In genomic region chr19:60939954-60940379, GRCm38 (mm10) we compare ENCODE assay signal across 9 mouse cellular contexts. TPM values are rescaled to one million over a fixed set of nuclear protein-coding genes. Genes with fewer than 3 reads are reported as not detected.
DNase-seq lines count a peak whose midpoint lies in the region; ATAC-seq and TF ChIP-seq lines count a peak whose summit lies in the region.
"Had no signal": no experiment of that assay in that cellular context is flagged by ENCODE, and none has a peak within 500 bp of the region (broad histone marks: within the 10 kb centered on the region; RNA-seq: fewer than 3 reads in every experiment).

No protein-coding gene starts in this region.

- no peak for TF ChIP-seq CTCF in forebrain, postnatal 0 days (IDR thresholded peaks at IDR 0.05; ENCODE audit: low read depth)

- WGBS in forebrain, postnatal 0 days, result 75% methylated on average over 1 of the region's 1 CpGs
- 83% methylated on average over 1 of the region's 1 CpGs for WGBS in forebrain, embryonic 13.5 days
- WGBS in kidney, embryonic 16.5 days, result 52% methylated on average over 1 of the region's 1 CpGs
- 79% methylated on average over 1 of the region's 1 CpGs for WGBS in neural tube, embryonic 15.5 days
- WGBS in midbrain, embryonic 13.5 days, result 71% methylated on average over 1 of the region's 1 CpGs

- H3K9ac ChIP-seq in forebrain, postnatal 0 days, result no peak overlapping the region
- H3K9ac ChIP-seq in forebrain, embryonic 13.5 days, result no peak overlapping the region
- no peak overlapping the region for H3K9ac ChIP-seq in kidney, embryonic 16.5 days (replicated peaks; ENCODE audit: low read length)
- H3K9ac ChIP-seq in neural tube, embryonic 15.5 days (replicated peaks), result no peak overlapping the region
- no peak overlapping the region for H3K9ac ChIP-seq in midbrain, embryonic 13.5 days (replicated peaks)
- H3K9ac ChIP-seq: neural tube, embryonic 13.5 days had no signal

- H3K9me3 ChIP-seq in forebrain, postnatal 0 days (ENCODE audit: low read length), result no peaks in the 10 kb centered on the region
- H3K9me3 ChIP-seq in forebrain, embryonic 13.5 days (replicated peaks), result no peaks in the 10 kb centered on the region
- H3K9me3 ChIP-seq in kidney, embryonic 16.5 days (ENCODE audit: low read length), result no peaks in the 10 kb centered on the region
- H3K9me3 ChIP-seq in neural tube, embryonic 15.5 days (replicated peaks), result no peaks in the 10 kb centered on the region
- H3K9me3 ChIP-seq in midbrain, embryonic 13.5 days, result no peaks in the 10 kb centered on the region
- H3K9me3 ChIP-seq: neural tube, embryonic 13.5 days had no signal

- ATAC-seq in forebrain, postnatal 0 days, result peak; percentile 14; the same call in 1 of the 2 replicates
- ATAC-seq in forebrain, embryonic 13.5 days, result no peak
- peak; percentile 98 for ATAC-seq in common myeloid progenitor, adult 5-6 weeks (replicated peaks; ENCODE audit: low read depth, poor library complexity, severe bottlenecking)
- 0 out of 2 replicates have a peak, but pooled peaks have one; percentile 35 for ATAC-seq in kidney, embryonic 16.5 days (ENCODE audit: low FRiP score, low TSS enrichment)
- no peak for ATAC-seq in neural tube, embryonic 15.5 days (ENCODE audit: low FRiP score)
- no peak for ATAC-seq in midbrain, embryonic 13.5 days

- no peak overlapping the region for H3K4me3 ChIP-seq in forebrain, postnatal 0 days (ENCODE audit: low read depth, low read length)
- H3K4me3 ChIP-seq in forebrain, embryonic 13.5 days, result no peak overlapping the region
- no peak overlapping the region for H3K4me3 ChIP-seq in kidney, embryonic 16.5 days (ENCODE audit: low read length)
- H3K4me3 ChIP-seq in neural tube, embryonic 15.5 days (replicated peaks), result no peak overlapping the region
- no peak overlapping the region for H3K4me3 ChIP-seq in midbrain, embryonic 13.5 days (replicated peaks)
- H3K4me3 ChIP-seq: neural tube, embryonic 13.5 days had no signal

- no peak for DNase-seq in forebrain, postnatal 0 days
- DNase-seq in 3T3-L1 (ENCODE audit: low read depth, low spot score), result peak; percentile 83
- peak; percentile 49 for DNase-seq in telencephalon, adult 2 months (ENCODE audit: low read depth, low spot score)

- H3K36me3 ChIP-seq in forebrain, postnatal 0 days (ENCODE audit: insufficient read depth), result no peaks in the 10 kb centered on the region
- H3K36me3 ChIP-seq in forebrain, embryonic 13.5 days (ENCODE audit: poor library complexity, severe bottlenecking), result no peaks in the 10 kb centered on the region
- H3K36me3 ChIP-seq in kidney, embryonic 16.5 days (ENCODE audit: insufficient read depth, low read length), result no peaks in the 10 kb centered on the region
- H3K36me3 ChIP-seq in neural tube, embryonic 15.5 days, result no peaks in the 10 kb centered on the region
- no peaks in the 10 kb centered on the region for H3K36me3 ChIP-seq in midbrain, embryonic 13.5 days
- H3K36me3 ChIP-seq: neural tube, embryonic 13.5 days had no signal

- no peak overlapping the region for H3K27ac ChIP-seq in forebrain, postnatal 0 days (ENCODE audit: low read depth, low read length)
- no peak overlapping the region for H3K27ac ChIP-seq in forebrain, embryonic 13.5 days
- H3K27ac ChIP-seq in kidney, embryonic 16.5 days (ENCODE audit: low read length), result peak overlapping the region; percentile 49; the same call in 1 of the 2 replicates
- no peak overlapping the region for H3K27ac ChIP-seq in neural tube, embryonic 15.5 days (replicated peaks)
- no peak overlapping the region for H3K27ac ChIP-seq in midbrain, embryonic 13.5 days
- H3K27ac ChIP-seq: neural tube, embryonic 13.5 days had no signal

- H3K27me3 ChIP-seq in forebrain, postnatal 0 days (ENCODE audit: insufficient read depth, low read length), result no peaks in the 10 kb centered on the region
- no peaks in the 10 kb centered on the region for H3K27me3 ChIP-seq in forebrain, embryonic 13.5 days
- H3K27me3 ChIP-seq in kidney, embryonic 16.5 days (ENCODE audit: insufficient read depth, low read length), result no peaks in the 10 kb centered on the region
- H3K27me3 ChIP-seq in neural tube, embryonic 15.5 days (replicated peaks), result no peaks in the 10 kb centered on the region
- H3K27me3 ChIP-seq in midbrain, embryonic 13.5 days, result no peaks in the 10 kb centered on the region
- H3K27me3 ChIP-seq: neural tube, embryonic 13.5 days had no signal

- no peaks in the 10 kb centered on the region for H3K4me1 ChIP-seq in forebrain, postnatal 0 days (ENCODE audit: insufficient read depth)
- no peaks in the 10 kb centered on the region for H3K4me1 ChIP-seq in forebrain, embryonic 13.5 days
- peaks cover 12% of the 10 kb centered on the region for H3K4me1 ChIP-seq in kidney, embryonic 16.5 days (ENCODE audit: insufficient read depth, low read length)
- peaks cover 6% of the 10 kb centered on the region; the same call in 1 of the 2 replicates for H3K4me1 ChIP-seq in neural tube, embryonic 15.5 days
- no peaks in the 10 kb centered on the region for H3K4me1 ChIP-seq in midbrain, embryonic 13.5 days (replicated peaks)

- no peak overlapping the region for H3K4me2 ChIP-seq in forebrain, postnatal 0 days (ENCODE audit: low read depth)
- no peak overlapping the region for H3K4me2 ChIP-seq in forebrain, embryonic 13.5 days
- no peak overlapping the region for H3K4me2 ChIP-seq in kidney, embryonic 16.5 days (replicated peaks; ENCODE audit: low read depth, low read length)
- no peak overlapping the region for H3K4me2 ChIP-seq in neural tube, embryonic 15.5 days
- no peak overlapping the region for H3K4me2 ChIP-seq in midbrain, embryonic 13.5 days (replicated peaks)
- H3K4me2 ChIP-seq: neural tube, embryonic 13.5 days had no signal

RNA-seq across cellular contexts. Expression of gene Grk5, which starts 50.4 kb away (rescaled TPM):
- total RNA-seq in forebrain, postnatal 0 days (2014; rRNA removed), result 10.4 and 12.7 TPM in 2 replicates
- polyA plus RNA-seq in forebrain, postnatal 0 days (2015; fragmentation: Nextera tagmentation; extraction: Ambion mirVana), result 1.3 and 1.5 TPM in 2 replicates
- polyA plus RNA-seq in forebrain, embryonic 13.5 days (2015; fragmentation: Nextera tagmentation; extraction: Ambion mirVana), result 1.8 and 2.3 TPM in 2 replicates
- 2.1 and 3.3 TPM in 2 replicates for total RNA-seq in common myeloid progenitor, adult 5-6 weeks (2017)
- polyA plus RNA-seq in kidney, embryonic 16.5 days (2015; fragmentation: Nextera tagmentation; extraction: Ambion mirVana), result 2.7 TPM in 2 replicates
- polyA plus RNA-seq in neural tube, embryonic 15.5 days (2015; fragmentation: Nextera tagmentation; extraction: Ambion mirVana), result 2.6 and 2.8 TPM in 2 replicates
- polyA plus RNA-seq in midbrain, embryonic 13.5 days (2015; fragmentation: Nextera tagmentation; extraction: Ambion mirVana), result 2.7 and 3.1 TPM in 2 replicates

Comparison
In these comparisons a context has a peak if more than half of its experiments do, and no peak if none do; other contexts are left out.
1. ATAC-seq: peak in forebrain, postnatal 0 days (single experiment), common myeloid progenitor, adult 5-6 weeks (single experiment) and kidney, embryonic 16.5 days (single experiment); none in forebrain, embryonic 13.5 days (single experiment), neural tube, embryonic 15.5 days (single experiment) and midbrain, embryonic 13.5 days (single experiment).